Mouse (Mus musculus): ENCODE data around the gene Phf13.

GRCm38 (mm10) chr4:151959849-151960512, 36.1 kb downstream of the Phf13 start:
- TF ChIP-seq CHD2 (IDR thresholded peaks at IDR 0.05; ENCODE audit: low read depth, low read length) (no peak), MAFK (IDR thresholded peaks at IDR 0.05; ENCODE audit: insufficient read depth, low read depth, low read length) (no peak)

All from ES-E14 (cell line).